Mouse (Mus musculus): ENCODE results near the gene Cyp2ab1.
"Not testable (repeated sequence)": the region's sequence is repeated elsewhere in the genome, so short reads cannot be mapped to it uniquely, and the experiment has no call there.

Cyp2ab1 gene

GRCm38 (mm10) chr16:20325286-20325685, at the start of gene Cyp2ab1:
TSS of gene Cyp2ab1 (minus strand) at chr16:20325404.
- no peak for DNase-seq

GRCm38 (mm10) chr16:20371731-20372130, 46.5 kb upstream of the Cyp2ab1 start:
- DNase-seq: no peak

- DNase-seq: no peak
These were observed 43.0 kb upstream of the Cyp2ab1 start for GRCm38 (mm10) chr16:20368221-20368620.

- DNase-seq: no peak
These were observed 36.9 kb upstream of the Cyp2ab1 start for GRCm38 (mm10) chr16:20362121-20362520.

GRCm38 (mm10) chr16:20361496-20361895, 36.3 kb upstream of the Cyp2ab1 start:
- DNase-seq: not testable (repeated sequence)

- no peak for DNase-seq
These were observed 34.6 kb upstream of the Cyp2ab1 start for GRCm38 (mm10) chr16:20359643-20360295.

GRCm38 (mm10) chr16:20357837-20358236, 32.6 kb upstream of the Cyp2ab1 start:
- no peak for DNase-seq

- no peak for DNase-seq
These were observed 29.6 kb upstream of the Cyp2ab1 start for GRCm38 (mm10) chr16:20354762-20355161.

- DNase-seq: no peak
These were observed 28.8 kb upstream of the Cyp2ab1 start for GRCm38 (mm10) chr16:20354011-20354410.

GRCm38 (mm10) chr16:20345464-20345863, 20.3 kb upstream of the Cyp2ab1 start:
- DNase-seq: no peak

GRCm38 (mm10) chr16:20338616-20339015, 13.4 kb upstream of the Cyp2ab1 start:
- DNase-seq: no peak

- no peak for DNase-seq
These were observed 9.7 kb upstream of the Cyp2ab1 start for GRCm38 (mm10) chr16:20334918-20335317.

- no peak for DNase-seq
These were observed 3.1 kb upstream of the Cyp2ab1 start for GRCm38 (mm10) chr16:20328306-20328705.

GRCm38 (mm10) chr16:20323907-20324306, 1.3 kb downstream of the Cyp2ab1 start:
- no peak for DNase-seq

- DNase-seq: no peak
These were observed 2.9 kb downstream of the Cyp2ab1 start for GRCm38 (mm10) chr16:20322274-20322673.

- DNase-seq: no peak
These were observed 8.4 kb downstream of the Cyp2ab1 start for GRCm38 (mm10) chr16:20316770-20317169.

- no peak for DNase-seq
These were observed 9.9 kb downstream of the Cyp2ab1 start for GRCm38 (mm10) chr16:20315266-20315665.

GRCm38 (mm10) chr16:20312272-20312671, 12.9 kb downstream of the Cyp2ab1 start:
- DNase-seq: no peak

- peak; percentile 73 for DNase-seq
These were observed 23.2 kb downstream of the Cyp2ab1 start, which contains the start of gene Parl for GRCm38 (mm10) chr16:20301770-20302649. TSS of gene Parl (minus strand) at chr16:20302387.

GRCm38 (mm10) chr16:20300076-20300475, 25.1 kb downstream of the Cyp2ab1 start:
- no peak for DNase-seq

GRCm38 (mm10) chr16:20280238-20280637, 45.0 kb downstream of the Cyp2ab1 start:
- DNase-seq: no peak

- no peak for DNase-seq
These were observed 45.8 kb downstream of the Cyp2ab1 start for GRCm38 (mm10) chr16:20279395-20279794.

GRCm38 (mm10) chr16:20272994-20273393, 52.2 kb downstream of the Cyp2ab1 start:
- DNase-seq: no peak

- DNase-seq: no peak
These were observed 53.9 kb downstream of the Cyp2ab1 start for GRCm38 (mm10) chr16:20271339-20271738.
